Mouse (Mus musculus) cerebellum, postnatal 4 days (tissue): ENCODE results near the gene Tsfm.
"Not testable (repeated sequence)": the region's sequence is repeated elsewhere in the genome, so short reads cannot be mapped to it uniquely, and the experiment has no call there.

Experiments used
- DNase-seq, 2 experiments: peaks; one replicate each; pipeline ENCODE4 v3.0.0; 2022; ENCODE audit warnings: low spot score in 2 of 2, mixed read lengths in 1 of 2

The Tsfm gene

DNA sequence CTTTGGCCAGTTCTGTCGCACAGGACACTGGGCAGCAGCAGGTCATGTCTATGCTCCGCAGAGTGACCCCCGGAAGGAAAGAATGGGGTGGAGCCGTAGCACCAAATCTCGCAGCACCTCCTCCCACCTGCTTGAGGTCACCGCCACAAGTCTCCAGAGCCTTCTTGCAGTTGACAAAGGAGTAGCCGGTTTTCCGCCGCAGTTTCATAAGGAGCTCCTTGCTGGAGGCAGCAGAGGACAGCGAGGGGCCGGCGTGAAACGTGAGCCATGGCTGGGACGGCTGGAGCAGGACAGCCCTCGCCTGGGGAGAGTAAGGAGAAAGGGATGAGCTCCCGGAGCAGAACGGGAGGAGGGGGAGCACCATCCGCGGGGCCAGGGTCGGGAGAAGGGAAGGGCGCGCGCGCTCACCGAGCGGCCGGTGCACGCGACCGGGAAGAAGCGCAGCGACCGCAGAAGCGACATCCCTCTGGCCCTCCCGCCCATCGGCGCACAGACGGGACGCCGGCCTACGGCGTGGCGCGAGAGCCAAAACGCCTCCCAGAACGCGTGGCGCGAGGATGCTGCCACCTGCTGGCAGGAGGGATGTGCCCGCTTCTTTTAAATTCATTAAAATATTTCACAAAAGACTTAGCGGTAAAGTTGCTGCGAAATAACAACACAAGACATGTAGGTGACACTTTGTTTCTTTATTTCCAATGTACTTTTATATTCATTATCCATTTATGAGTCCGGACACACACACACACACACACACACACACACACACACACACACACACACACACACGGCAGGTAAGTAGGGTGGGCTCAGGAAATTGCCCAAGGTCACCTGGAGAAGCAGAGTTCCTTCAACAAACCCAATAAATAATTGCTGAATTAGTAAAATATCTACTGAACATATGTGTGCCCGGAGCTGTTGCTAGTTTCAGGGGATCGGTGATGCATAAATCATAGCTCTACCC, at the start of gene Tsfm:
TSS of gene Tsfm (minus strand) at position 505 of the 961 bp plus-strand sequence.
- DNase-seq = peak; percentile 91 to 95

DNA sequence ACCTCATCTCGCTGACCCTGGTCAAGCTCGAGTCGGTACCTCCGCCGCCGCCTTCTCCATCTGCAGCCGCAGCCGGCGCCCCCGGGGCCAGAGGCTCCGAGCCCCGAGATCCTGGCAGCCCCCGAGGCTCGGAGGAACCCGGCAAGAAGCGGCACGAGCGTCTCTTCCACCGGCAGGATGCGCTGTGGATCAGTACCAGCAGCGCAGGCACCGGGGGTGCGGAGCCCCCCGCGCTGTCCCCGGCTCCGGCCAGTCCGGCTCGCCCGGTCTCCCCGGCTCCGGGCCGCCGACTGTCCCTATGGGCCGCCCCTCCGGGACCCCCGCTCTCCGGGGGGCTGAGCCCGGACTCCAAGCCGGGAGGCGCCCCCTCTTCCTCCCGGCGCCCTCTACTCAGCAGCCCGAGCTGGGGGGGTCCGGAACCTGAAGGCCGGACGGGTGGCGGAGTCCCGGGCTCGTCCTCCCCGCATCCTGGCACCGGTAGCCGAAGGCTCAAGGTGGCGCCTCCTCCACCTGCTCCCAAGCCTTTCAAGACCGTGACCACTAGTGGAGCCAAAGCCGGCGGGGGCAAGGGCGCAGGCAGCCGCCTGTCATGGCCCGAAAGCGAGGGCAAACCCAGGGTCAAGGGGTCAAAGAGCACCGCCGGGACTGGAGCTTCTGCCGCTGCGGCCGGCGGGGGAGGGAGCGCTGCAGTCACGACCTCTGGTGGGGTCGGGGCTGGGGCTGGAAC, 49.2 kb upstream of the Tsfm start:
- no peak for DNase-seq

DNA sequence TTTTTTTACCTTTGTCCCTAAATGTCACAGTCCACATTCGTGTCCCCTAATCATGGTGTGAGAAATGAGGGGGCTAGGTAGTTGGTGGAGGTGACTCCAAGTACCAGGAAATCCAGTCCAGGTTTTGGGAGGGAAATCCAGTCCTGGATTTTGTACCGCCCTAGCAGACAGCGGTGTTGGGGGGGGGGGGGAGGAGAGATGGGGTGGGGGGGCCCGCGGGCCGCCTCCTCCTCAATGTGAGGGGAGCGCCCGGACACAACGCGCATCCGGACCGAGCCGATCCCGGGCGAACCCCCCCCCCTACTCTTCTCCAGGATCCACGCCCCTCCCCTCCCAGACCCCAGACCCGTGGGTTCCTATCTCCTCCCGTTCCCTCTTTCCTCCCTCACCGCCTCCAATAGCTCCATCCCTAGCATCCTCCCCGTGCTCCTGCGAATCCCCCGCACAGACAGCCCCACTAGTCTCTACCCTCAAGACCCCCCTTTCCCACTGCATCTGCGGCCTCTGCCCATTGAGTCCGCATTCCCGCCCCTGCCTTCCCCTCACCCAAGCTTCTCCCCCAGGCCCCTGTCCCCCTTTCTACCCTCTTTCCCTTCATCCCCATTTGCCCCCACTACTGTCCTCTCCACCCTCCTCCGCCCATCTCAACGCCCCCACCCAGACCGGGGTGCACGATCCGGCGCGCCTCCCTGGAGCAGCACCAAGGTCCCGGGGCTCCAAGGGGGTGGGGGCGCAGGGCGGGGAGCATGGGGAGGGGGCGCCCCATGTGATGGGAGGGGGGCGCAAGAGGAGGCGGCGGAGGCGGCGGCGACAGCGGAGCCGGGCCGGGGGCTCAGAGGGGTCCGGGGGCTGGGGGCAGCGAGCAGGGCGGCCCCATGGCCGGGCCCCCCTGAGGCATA, 48.3 kb upstream of the Tsfm start:
- peak in 1 of 2 experiments; percentile 61 for DNase-seq

DNA sequence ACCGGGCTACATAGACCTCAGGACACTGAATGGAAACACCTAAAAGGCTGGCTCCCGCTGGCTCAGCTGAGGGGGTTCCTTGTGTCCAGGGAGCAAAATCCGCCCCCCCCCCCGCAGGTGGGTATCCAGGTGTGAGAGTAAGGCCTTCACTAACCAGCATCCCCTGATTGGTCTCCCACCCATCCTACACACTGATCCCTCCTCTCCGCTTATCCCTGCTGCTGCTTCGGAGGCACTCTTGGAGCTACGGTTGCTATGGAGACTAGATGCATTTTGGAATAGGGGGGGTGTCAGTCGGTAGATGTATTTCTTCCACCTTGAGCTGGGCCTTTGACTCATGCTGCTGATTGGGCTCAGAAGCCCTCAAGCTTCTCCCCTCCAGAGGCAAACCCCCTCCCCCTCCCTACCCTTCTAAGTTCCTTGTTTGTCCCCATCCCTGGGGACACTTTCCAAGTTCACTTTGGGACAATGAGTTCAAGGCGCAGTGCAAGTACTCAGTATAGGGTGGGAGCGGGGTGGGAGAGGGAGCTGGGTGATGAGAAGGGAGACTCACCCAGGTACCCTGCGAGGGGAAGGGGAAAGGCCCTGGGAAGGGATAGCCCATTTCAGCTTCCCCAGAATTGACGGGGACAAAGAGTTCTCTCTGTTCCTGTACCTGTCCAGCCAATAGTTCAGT, 47.5 kb upstream of the Tsfm start:
- DNase-seq = no peak

DNA sequence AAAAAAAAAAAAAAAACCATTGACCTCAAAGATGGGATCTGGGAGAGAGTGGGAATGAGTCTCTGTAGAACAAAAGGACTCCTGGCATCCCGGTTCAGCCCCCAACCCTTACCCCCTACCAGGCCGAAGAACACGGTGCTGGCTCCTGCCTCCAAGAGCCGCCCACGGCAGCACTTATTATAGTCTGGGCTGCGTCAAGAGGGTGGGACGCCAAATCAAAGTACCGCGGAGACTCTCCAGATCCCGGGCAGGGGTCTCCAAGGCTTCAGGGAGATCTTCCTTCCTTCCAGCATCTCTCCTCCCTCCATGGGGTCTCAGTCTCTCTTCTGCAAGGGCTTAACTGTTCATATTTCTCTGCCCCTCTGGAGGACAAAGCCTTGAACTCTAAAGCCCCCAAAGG, 46.9 kb upstream of the Tsfm start:
- DNase-seq = no peak

DNA sequence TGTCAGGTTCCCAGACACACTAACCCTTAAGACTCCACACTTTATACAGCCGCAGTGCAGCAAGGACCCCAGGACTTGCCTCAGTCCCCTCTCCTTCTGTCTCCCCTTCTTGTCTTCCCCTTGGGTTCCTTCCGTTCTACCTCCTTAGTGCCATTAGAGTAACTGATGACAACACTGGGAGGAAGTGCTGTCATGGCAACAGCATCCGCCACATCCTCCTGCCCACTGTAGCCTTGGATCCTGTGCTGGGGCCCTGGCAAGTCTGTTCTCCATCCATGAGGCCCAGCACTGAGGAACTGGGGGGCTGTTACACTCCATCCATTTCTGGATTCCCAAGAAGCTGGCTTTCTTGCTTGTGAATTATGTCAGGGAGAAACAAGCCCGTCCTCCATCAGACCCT, 45.4 kb upstream of the Tsfm start:
- no peak for DNase-seq

DNA sequence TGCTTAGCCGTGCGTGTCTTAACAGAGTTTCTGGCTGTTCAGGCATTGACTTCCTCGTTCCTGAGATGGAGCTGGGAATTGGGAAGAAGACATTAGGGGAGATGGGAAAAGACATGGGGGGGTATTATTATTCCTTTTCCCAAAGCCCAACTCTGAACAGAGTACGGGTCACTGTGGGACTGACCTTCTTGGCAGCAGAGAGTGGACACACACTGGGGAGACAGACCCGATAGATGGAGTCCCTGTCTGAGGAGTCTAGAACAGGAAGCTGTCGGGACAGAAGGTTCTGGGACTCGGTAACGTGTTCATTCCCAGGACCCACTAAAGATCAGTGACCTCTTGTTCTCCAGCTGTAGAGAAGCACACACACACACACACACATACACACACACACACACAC, 45.0 kb upstream of the Tsfm start:
- DNase-seq = no peak

DNA sequence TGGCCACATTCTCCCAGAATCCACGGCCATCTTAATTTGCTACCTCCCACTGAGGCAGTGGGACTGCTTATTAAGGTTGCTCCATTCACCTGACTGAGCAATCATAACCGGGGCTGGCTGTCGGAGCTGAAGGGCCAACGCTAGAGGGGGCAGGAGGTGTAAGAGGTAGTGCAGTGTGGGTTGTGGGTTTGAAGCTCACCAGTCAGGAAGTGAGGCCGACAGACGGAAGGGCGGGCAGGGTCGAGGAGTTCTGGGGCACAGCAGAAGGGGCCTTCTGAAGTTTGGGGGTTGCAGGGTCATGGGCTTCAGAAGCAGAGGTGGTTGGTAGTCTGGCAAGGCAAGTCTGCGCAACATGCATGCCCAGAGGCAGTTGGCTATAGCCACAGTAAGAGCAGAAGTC, 44.4 kb upstream of the Tsfm start, which contains the start of gene Agap2:
TSS of gene Agap2 (plus strand) at position 205 of the 400 bp plus-strand sequence.
- DNase-seq = no peak

DNA sequence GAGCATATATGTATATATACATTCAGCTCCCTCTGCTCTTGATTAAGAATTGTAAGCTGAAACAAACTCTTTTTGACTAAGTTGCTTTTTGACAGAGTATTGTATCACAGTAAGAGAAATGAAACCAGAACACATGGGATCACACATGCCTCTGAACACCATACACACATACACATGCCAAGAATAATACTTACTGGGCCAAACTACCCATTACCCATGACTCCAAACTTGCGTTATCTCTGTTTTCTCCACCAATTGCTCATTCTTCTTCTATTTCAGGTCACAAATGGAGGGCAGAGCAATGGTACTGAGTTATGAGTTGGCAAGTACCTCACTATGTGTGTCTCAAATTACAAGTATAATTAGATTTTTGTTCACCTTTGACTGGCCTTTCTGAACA, 43.3 kb upstream of the Tsfm start:
- no peak for DNase-seq

DNA sequence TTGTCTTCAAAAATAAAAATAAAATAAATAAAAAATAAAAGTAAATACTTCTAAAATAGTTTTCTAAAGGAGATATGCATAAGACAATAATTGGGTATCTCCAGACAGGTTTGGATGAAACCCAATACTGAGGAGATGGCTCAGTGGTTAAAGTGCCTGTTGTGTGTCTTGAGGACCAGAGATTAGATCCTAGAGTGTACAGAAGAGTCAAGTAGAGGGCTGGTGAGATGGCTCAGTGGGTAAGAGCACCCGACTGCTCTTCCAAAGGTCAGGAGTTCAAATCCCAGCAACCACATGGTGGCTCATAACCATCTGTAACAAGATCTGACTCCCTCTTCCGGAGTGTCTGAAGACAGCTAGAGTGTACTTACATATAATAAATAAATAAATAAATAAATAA, 42.3 kb upstream of the Tsfm start:
- not testable (repeated sequence) for DNase-seq

DNA sequence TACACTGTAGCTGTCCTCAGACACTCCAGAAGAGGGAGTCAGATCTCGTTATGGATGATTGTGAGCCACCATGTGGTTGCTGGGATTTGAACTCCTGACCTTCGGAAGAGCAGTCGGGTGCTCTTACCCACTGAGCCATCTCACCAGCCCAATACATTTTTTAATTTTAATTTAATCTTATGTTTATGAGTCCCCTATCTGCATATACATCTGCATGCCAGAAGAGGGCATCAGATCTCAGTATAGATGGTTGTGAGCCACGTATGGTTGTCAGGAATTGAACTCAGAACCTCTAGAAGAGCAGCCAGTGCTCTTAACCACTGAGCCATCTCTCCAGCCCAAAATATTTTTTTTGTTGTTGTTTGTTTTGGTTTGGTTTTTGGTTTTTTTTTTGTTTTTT, 41.6 kb upstream of the Tsfm start:
- DNase-seq = not testable (repeated sequence)

DNA sequence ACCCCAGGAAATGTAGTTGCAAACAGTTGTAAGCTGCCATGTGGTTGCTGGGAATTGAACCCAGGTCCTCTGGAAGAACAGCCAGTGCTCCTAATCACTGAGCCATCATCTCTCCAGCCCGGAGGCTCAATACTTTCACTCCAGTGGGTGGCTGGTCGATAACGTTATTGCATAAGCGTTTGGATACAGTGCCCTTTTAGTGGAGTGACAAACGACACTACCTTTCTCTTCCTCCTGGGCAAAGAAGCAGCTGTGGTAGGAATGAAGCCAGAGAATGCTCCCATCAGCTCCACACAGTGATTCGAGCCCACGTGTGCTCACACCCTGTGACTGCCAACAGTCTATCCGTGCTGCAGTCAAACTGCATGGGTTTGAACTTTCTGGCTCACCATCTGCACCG, 40.6 kb upstream of the Tsfm start:
- DNase-seq = no peak

DNA sequence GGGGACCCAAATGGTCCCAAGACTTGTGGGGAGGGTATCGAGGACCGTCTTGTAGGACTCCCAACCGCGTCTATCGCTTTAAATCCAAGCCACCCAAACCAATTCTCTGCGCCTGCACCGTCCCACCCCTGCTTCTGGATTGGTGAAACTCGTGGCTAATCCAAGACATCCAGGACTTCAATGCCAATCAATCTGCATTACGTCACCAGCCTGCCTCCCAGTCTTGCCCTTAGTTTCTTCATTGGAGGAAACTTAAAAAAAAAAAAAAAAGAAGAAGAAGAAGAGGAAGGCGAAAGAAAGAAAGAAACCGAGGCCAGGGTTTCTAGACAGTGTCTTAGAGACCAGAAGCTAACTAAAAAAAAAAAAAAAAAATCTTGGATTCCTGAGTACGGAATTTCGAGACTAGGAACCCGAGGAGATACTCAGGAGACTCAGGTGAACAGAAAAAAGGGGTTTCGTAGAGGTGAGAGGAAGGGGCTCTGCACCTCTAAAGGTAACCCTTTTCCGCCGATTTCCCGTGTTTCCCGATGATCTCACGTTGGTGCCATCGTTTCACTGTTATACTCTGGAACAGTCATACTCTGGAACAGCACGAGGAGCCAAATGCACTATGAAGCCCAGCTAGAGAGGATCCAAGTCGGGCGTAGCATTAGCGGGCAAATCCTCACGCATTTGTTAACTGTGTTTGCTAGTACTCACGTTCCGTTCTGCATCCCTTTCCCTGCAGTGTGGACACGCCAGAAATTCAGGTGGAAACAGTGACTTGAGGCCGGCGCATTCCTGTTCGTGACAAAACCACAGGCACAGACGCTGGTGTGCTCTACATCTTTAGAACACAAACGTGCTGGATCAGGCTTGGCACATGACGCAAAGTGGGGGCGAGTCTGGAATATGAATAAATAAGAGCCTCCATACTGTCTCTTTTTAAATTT, 39.8 kb upstream of the Tsfm start, which contains the start of gene Tspan31:
TSS of gene Tspan31 (minus strand) at position 75 of the 932 bp plus-strand sequence.
- peak; percentile 63 to 80 for DNase-seq

DNA sequence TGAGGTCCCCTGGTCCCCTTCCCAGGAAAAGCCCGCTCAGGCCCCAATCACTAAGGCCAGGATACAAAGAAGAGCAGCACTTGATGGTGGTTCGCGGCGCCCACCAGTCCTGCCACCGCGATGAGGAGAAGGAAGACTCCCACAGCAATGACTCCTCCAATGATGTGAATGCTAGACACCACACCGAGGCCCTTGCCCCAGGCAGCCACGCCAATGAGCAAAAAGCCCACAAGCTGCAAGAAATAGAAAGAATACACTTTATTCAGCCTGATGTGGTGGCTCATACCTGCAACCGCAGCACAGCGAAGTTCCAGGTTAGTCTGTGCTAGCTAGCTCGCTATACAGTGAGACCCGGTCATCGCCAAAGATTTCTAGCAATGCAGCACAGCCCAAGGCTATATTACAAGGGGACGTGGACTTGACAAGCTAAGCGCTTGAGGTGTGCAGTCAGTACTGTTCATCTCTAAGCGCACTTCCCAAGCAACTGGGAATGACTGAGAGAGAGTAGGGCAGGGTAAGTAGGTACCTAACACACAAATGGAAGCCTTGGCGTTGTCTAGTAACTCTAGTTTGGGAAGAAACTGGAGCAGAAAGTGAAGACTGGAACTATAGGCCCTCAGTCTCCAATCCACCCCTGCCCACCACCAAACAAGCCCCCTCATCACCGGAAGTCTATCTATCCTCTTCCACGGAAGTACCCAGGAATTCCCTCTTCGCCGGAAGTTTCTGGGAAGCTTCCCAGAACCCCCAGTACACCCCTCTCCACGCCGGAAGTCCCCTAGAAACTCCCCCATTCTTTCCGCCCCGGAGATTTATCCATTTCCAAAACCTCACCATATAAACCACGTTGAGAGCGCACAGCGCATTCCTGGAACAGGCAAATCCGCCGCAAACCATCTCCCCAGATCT, 38.9 kb upstream of the Tsfm start:
- DNase-seq = peak in 1 of 2 experiments; percentile 55

DNA sequence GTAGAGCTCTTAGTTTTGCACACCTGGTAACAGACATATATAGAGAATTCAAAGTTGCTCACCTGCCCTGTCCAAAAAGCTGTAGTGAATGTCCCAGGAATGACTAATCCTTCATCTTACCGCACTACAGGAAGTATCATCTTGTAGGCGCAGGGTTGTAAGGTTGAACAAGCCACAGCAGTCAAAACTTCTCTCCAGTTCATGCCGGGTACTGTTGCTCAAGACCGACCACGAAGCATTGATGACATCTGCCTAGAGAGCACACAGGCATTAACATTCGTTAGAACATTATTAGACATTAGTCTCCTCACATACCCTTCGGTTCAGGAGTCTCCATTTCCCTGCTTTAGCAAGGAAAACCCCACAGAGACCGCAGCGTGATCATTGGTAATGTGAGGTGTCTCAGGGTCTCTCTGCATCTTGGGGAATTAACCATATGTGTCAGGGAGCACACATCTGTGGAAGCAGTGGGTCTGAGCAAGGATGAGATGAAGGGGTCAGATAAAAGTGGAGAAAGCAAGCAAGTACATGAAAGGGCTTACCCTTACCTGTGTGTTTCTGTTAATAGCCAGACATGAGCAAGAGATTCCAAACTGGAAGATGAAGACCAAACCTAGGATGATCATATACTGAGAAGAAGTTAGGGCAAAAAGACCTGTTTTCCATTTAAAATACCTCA, 37.9 kb upstream of the Tsfm start:
- no peak for DNase-seq

DNA sequence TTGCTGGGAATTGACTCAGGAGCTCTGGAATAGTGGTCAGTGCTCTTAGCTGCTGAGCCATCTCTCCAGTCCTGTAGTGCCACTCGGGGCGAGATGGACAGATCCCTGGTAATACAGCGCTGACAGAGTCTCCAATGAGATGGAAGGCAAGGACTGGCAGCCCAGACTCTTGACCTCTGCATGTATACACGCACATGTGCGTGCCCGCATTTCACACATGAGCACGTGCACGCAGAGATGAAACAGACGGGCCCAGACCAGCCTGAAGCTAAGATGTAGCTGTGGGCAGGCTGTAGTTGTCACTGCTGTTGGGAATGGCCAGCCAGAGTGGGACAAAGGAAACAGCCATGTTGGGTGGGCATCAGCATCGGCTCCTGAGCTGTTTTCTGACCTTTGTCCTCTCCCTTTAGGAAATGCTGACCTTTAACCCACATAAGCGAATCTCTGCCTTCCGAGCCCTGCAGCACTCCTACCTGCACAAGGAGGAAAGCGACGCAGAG, 35.9 kb upstream of the Tsfm start:
- no peak for DNase-seq

DNA sequence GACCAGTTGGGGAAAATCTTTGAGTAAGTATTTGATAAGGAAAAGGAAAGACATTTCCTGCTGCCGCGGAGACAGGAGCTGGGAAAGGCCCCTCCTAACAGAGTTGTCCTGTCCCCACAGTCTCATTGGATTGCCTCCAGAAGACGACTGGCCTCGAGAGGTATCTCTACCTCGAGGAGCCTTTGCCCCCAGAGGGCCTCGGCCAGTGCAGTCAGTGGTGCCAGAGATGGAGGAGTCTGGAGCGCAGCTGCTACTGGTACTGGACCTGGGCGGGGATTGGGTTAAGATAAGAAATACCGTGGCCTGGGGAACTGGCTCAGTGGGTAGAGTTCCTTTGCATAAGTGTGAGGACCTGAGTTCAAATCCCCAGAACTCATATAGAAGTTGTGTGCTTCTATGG, 35.3 kb upstream of the Tsfm start:
- no peak for DNase-seq
